Mouse (Mus musculus): ENCODE results near the gene Ap1s1.

The Ap1s1 gene

DNA sequence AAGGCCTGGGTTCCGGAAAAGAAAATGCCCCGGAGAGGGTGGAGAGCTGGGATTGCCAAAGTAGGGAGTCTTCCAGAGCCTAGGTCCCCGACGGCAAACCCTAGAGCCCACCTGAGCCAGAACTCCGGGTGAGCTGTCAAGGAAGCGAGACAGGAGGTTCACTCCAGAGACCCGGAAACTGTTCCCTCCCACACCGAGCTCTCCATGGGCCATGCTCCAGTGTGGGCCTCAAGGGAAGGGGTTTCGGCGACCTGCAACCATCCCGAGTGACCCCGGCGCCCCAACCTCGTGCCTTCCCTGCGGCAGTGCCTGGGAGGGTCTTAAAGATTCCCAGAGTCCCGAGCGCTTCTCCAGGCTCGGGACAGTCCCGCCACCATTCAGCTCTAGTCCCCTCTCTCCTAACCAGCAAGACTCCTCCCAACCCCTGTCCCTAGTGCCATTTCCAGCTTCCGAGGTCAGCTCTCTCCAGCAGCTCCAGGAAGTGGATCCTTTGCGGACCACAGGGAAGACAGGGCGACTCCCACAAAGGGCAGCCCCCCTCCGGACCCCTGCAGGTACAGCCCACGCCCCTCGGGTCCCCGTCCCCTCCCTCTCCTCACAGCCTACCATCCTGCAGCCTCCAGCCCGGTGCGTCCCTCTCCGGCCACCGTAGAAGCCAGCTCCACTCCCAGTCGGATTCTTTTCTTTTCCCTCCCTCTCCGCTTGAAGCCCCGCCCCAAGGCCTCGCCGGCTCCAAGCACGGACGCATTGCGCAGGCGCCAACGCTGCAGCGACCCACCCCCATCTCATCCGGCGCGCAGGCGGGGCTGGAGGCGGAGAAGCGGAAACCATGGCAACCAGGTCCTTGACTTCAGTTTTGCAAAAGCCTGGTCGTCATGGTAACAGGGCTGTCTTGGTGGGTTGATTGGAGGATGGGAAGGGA is at the start of gene Ap1s1:
TSS of gene Ap1s1 (minus strand) at position 734 of the 922 bp plus-strand sequence.
- peak; percentile 96 for DNase-seq

- no peak for DNase-seq
Observed at GRCm38 (mm10) chr5:137095135-137095534, 49.2 kb upstream of the Ap1s1 start.

DNA sequence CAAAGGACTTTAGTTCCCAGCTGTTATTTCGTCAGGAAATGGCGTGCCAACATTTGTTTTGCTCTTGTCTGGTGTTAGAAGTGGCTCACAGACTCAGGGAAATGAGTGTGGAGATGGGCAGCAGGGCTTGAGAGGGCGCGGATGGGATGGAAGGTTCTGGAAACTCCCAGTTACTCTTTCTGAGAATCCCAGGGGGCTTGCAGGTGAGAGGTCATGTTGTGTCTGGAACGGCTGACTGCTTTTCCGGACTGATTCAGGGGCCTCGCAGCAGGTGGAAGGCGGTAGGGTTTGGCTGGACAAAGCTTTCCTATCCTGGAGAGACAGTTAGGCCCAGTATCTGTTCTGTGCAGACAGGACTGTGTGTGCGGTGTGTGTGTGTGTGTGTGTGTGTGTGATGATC is 47.8 kb upstream of the Ap1s1 start:
- no peak for DNase-seq

- DNase-seq, result no peak
Observed at GRCm38 (mm10) chr5:137091560-137091959, 45.6 kb upstream of the Ap1s1 start.

DNA sequence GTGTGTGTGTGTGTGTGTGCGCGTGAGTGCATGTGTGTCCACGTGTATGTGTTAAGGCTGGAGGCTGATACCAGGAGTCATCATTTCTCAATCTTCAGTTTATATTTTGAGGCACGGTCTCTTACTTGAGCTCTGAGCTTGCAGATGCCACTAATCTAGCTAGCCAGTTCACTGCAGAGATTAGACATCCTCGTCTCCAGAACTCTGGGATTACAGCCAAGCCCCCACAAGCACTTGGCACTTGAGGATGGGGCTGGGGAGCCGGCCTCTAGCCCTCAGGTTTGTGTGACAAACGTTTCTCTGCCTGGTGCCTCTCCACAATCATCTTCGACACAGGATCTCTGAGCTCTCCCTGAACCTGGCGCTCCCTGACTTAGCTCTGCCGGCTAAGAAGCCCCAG is 44.9 kb upstream of the Ap1s1 start:
- DNase-seq, result no peak

- peak; percentile 74 for DNase-seq
Observed at GRCm38 (mm10) chr5:137087410-137087809, 41.5 kb upstream of the Ap1s1 start.

DNA sequence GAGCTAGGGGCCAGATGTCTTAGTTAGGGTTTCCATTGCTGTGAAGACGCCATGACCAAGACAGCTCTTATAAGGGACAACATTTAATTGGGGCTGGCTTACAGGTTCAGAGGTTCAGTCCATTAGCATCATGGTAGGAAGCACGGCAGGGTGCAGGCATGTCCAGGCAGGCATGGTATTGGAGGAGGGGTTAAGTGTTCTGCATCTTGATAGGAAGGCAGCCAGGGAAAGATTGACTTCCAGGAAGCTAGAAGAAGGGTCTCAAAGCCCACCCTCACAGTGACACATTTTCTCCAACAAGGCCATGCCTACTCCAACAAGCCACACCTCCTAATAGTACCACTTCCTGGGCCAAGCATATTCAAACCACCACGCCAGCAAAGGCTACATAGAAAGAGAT is 39.8 kb upstream of the Ap1s1 start:
- no peak for DNase-seq

- no peak for DNase-seq
Observed at GRCm38 (mm10) chr5:137085021-137085420, 39.1 kb upstream of the Ap1s1 start.

GRCm38 (mm10) chr5:137083051-137083450 is 37.1 kb upstream of the Ap1s1 start:
- DNase-seq, result no peak

DNA sequence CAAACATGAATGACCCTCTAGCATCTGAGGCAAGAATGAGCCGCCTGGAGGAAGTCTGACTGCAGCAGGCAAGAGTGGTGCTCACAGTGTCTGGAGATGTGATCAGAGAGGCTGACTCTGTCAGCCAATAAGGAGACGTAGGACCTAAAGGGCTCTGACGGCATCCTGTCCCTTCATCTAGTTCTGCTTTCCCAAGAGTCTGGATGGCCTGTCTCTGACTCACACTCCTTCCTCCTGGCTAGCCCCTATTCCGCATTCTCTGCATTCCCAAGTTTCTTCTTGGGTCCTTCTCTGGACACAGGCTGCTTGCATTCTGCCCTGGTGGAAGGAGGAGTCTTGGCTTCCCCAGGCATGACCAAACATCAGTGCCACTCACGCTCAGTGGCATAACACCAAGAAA is 33.9 kb upstream of the Ap1s1 start:
- peak; percentile 48 for DNase-seq

GRCm38 (mm10) chr5:137078616-137079015 is 32.7 kb upstream of the Ap1s1 start:
- no peak for DNase-seq

- DNase-seq, result no peak
Observed at GRCm38 (mm10) chr5:137078041-137078440, 32.1 kb upstream of the Ap1s1 start.

- DNase-seq, result no peak
Observed at GRCm38 (mm10) chr5:137077187-137077586, 31.3 kb upstream of the Ap1s1 start.

- DNase-seq, result peak; percentile 23
Observed at GRCm38 (mm10) chr5:137076191-137076930, 30.4 kb upstream of the Ap1s1 start.

DNA sequence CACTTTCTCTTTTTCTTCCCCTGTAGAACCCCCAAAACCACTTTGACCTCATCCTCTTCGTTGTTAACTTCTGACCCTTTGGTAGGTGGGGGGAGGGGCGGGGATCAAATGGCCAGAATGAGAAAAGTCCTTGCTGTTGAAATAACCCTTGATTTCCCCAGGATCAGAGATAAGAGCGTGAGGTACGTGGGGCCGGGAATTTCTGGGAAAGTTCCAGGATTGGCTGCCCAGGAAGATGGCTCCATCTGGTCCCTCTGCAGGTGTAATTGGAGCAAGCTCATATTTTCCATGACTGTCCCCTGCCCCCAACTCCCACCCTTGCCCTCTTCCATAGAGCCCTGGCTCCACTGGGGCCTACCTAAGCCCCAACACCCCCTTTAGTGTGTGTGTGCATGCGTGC is 29.8 kb upstream of the Ap1s1 start:
- no peak for DNase-seq

DNA sequence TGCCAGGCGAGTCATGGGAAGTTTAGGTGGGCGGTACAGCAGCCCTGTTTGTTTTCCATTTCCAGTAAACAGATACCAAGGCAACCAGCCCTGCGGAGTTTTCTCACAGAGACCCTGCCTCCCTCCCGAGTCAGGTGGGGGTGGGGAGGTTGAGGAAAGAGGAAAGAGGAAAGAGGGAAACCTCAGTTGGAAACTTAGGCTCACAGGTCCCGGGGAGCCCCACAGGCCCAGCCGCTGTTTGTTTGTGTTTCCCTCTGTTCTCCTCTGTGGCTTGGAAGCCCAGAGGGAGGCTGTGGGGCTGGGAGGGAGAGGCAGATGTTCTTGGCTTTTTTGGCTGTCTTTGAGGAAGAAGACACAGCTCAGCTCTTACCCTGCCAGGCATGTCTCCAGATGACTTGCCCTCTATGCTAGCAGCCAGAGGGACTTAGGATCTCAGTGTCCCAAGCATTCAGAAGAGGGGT is 28.3 kb upstream of the Ap1s1 start:
- no peak for DNase-seq

GRCm38 (mm10) chr5:137073141-137073540 is 27.2 kb upstream of the Ap1s1 start:
- DNase-seq, result no peak

GRCm38 (mm10) chr5:137072079-137072960 is 26.4 kb upstream of the Ap1s1 start, which contains the start of gene Serpine1:
Gene Serpine1, minus strand, starts transcription at chr5:137072268.
- peak; percentile 96 for DNase-seq

DNA sequence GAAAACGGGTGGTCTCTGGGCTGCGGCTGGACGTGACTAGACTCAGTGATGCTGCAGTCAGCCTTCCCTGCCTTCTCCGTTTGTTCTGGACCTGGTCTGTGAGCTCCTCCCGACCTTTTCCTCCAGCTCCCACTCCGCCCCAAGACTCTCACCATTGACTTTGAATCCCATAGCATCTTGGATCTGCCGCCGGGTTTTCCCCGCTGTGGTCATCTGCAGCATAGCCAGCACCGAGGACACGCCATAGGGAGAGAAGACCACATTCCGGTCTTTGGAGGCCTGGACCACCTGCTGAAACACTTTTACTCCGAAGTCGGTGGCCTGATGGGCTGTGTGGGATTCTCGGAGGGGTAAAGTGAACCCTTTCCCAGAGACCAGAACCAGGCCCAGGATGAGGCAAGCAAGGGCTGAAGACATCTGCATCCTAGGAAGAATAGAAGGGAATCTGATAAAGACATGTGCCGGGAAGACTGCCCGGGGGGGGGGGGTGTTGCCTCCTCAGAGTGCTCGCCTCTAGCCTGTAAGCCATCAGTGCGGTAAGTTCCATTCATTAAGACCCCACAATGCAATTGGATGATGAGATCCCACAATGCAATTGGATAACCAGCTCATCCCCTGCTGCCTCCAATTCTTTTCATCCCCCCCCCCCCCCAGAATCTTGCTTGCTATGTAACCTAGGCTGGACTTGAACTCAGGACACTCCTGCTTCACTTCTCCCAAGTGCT is 25.1 kb upstream of the Ap1s1 start:
- no peak for DNase-seq

GRCm38 (mm10) chr5:137068711-137069110 is 22.8 kb upstream of the Ap1s1 start:
- DNase-seq, result no peak

- no peak for DNase-seq
Observed at GRCm38 (mm10) chr5:137065923-137066322, 20.0 kb upstream of the Ap1s1 start.

- no peak for DNase-seq
Observed at GRCm38 (mm10) chr5:137065454-137065853, 19.5 kb upstream of the Ap1s1 start.
